Mouse (Mus musculus) heart, postnatal 36 days (tissue): ENCODE data around the gene Tas2r117. TPM values are rescaled to one million over a fixed set of nuclear protein-coding genes. Genes with fewer than 3 reads are reported as not detected.

Experiments used
- DNase-seq, 2 experiments: peaks; one replicate each; pipeline ENCODE4 v3.0.0; 2021 to 2022
- intact Hi-C: fragments of 180-260 bp; cut with DNase I; formaldehyde crosslinking; loops from one replicate; pipeline ENCODE4 v1.15.1; 2025
- total RNA-seq, 2 experiments: library from RNA; stranded (reverse); gene quantifications; 2 replicates each; pipeline ENCODE4 v1.2.3; 2021

The Tas2r117 gene
- not detected for total RNA-seq

- intact Hi-C loops: no loop called here
- DNase-seq: no peak
These were observed at the start of gene Tas2r117 for GRCm38 (mm10) chr6:132802518-132802917. Gene Tas2r117 (plus strand): TSS chr6:132802818.

- DNase-seq: no peak
- intact Hi-C loops: no loop called here
These were observed 48.2 kb upstream of the Tas2r117 start, which contains the start of gene Tas2r124 for GRCm38 (mm10) chr6:132754430-132754829. Gene Tas2r124 (plus strand): TSS chr6:132754730.

- DNase-seq: no peak
- intact Hi-C loops: no loop called here
These were observed 40.8 kb upstream of the Tas2r117 start, which contains the start of gene Tas2r102 for GRCm38 (mm10) chr6:132761831-132762230. Gene Tas2r102 (plus strand): TSS chr6:132762131.

GRCm38 (mm10) chr6:132778062-132778461 lies 24.6 kb upstream of the Tas2r117 start, which contains the start of gene Tas2r136:
Gene Tas2r136 (minus strand): TSS chr6:132778162.
- intact Hi-C loops: no loop called here

DNA sequence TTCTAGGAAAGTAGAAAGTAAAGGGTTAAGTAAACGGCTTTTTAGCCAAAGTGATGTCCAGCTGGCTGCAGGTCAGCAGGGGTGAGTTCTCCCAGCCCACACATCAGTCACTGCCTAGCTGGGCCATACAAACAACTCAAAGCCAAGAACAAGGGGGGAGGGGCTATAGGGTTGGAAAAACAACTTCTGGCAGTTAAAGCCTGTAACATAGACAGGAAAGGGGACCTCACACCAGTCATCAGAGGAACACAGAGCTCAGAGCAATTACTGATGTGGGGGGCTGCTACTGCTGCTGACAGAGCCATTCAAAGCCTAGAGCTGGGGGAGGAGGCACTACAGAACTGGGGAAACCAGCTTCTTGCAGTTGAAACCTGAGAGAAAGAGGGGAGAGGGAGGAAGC lies 7.2 kb upstream of the Tas2r117 start:
- DNase-seq: no peak
- intact Hi-C loops: loop anchor here (10.0 kb wide), 1 partner anchor 189 kb away; the partner anchor contains the start of gene Tas2r109

More at GRCm38 (mm10) chr6:132778062-132778461, 24.6 kb upstream of the Tas2r117 start, which contains the start of gene Tas2r136:
- DNase-seq: no peak

DNA sequence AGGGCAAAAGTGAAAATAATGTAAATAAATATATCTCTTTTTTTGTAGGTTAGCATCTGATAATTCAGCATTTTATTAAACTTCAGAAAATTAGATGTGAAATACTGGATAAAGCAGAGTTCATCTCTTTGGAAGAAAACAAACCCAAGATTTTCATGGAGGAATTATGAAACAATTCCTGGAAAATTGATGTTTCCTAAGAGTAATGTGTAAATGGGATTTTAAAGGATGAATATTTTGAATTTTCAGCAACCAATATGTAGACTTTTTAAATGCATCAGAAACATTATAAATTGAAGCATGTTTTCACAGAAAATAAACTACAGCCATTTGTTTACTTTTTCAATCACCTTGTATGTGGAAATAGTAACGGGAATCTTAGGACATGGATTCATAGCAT lies 44.2 kb downstream of the Tas2r117 start, which contains the start of gene Tas2r123:
Gene Tas2r123, plus strand, starts transcription at position 301 of the 400 bp plus-strand sequence.
- intact Hi-C loops: no loop called here
- no peak for DNase-seq

Other genes starting within 250 kb of the Tas2r117 start
- gene Prh1, start 233.0 kb upstream of the Tas2r117 start, total RNA-seq: not detected
- not detected for gene Prp2, start 206.9 kb upstream of the Tas2r117 start, total RNA-seq
- not detected for gene A630073D07Rik, start 151.3 kb upstream of the Tas2r117 start, total RNA-seq
- not detected for gene Tas2r120, start 145.9 kb upstream of the Tas2r117 start, total RNA-seq
- gene Tas2r121, start 101.8 kb upstream of the Tas2r117 start, total RNA-seq: not detected
- gene Tas2r122, start 90.9 kb upstream of the Tas2r117 start, total RNA-seq: not detected
- not detected for gene Tas2r115, start 64.8 kb upstream of the Tas2r117 start, total RNA-seq
- not detected for gene Tas2r124, start 48.1 kb upstream of the Tas2r117 start, total RNA-seq
- not detected for gene Tas2r102, start 40.7 kb upstream of the Tas2r117 start, total RNA-seq
- not detected for gene Tas2r136, start 24.7 kb upstream of the Tas2r117 start, total RNA-seq
- gene Tas2r123, start 44.3 kb downstream of the Tas2r117 start, total RNA-seq: not detected
- not detected for gene Tas2r116, start 52.6 kb downstream of the Tas2r117 start, total RNA-seq
- not detected for gene Tas2r110, start 65.2 kb downstream of the Tas2r117 start, total RNA-seq
- gene Tas2r113, start 90.2 kb downstream of the Tas2r117 start, total RNA-seq: not detected
- gene Tas2r125, start 106.8 kb downstream of the Tas2r117 start, total RNA-seq: not detected
- not detected for gene Tas2r129, start 148.3 kb downstream of the Tas2r117 start, total RNA-seq
- not detected for gene Tas2r131, start 155.1 kb downstream of the Tas2r117 start, total RNA-seq
- gene Tas2r109, start 178.1 kb downstream of the Tas2r117 start, total RNA-seq: not detected
- not detected for gene Tas2r103, start 234.3 kb downstream of the Tas2r117 start, total RNA-seq